Mouse (Mus musculus): Measurements from ENCODE around the gene Ergic2. TPM values are rescaled to one million over a fixed set of nuclear protein-coding genes. Genes with fewer than 3 reads are reported as not detected.

Gene Ergic2
- polyA plus RNA-seq, 1 experiment from 2014 or later = 215 TPM

GRCm38 (mm10) chr6:148241685-148242084, 29.5 kb upstream of the Ergic2 start:
- WGBS = 96% methylated on average over 5 of the region's 5 CpGs
- H3K4me3 ChIP-seq (replicated peaks) = no peak overlapping the region
- H3K9me3 ChIP-seq (replicated peaks) = no peaks in the 10 kb centered on the region
- H3K36me3 ChIP-seq = no peaks in the 10 kb centered on the region
- no peak overlapping the region for H3K27ac ChIP-seq
- no peak for ATAC-seq (replicated peaks; ENCODE audit: low FRiP score)
- H3K4me2 ChIP-seq = no peak overlapping the region
- H3K27me3 ChIP-seq = no peaks in the 10 kb centered on the region
- no peak overlapping the region for H3K9ac ChIP-seq
- no peaks in the 10 kb centered on the region for H3K4me1 ChIP-seq

- H3K27ac ChIP-seq = no peak overlapping the region
- H3K4me1 ChIP-seq = no peaks in the 10 kb centered on the region
- H3K4me2 ChIP-seq = no peak overlapping the region
- no peak overlapping the region for H3K9ac ChIP-seq
- 94% methylated on average over 1 of the region's 1 CpGs for WGBS
- no peak for ATAC-seq (replicated peaks; ENCODE audit: low FRiP score)
- no peaks in the 10 kb centered on the region for H3K9me3 ChIP-seq (replicated peaks)
- no peaks in the 10 kb centered on the region for H3K27me3 ChIP-seq
- no peak overlapping the region for H3K4me3 ChIP-seq (replicated peaks)
- H3K36me3 ChIP-seq = no peaks in the 10 kb centered on the region
Observed at GRCm38 (mm10) chr6:148239311-148239710, 27.1 kb upstream of the Ergic2 start.

GRCm38 (mm10) chr6:148237453-148237852, 25.3 kb upstream of the Ergic2 start:
- 61% methylated on average over 5 of the region's 5 CpGs for WGBS
- Histone ChIP-seq H3K9me3 (replicated peaks) (no peaks in the 10 kb centered on the region), H3K36me3 (no peaks in the 10 kb centered on the region), H3K9ac (no peak overlapping the region), H3K4me3 (replicated peaks) (no peak overlapping the region), H3K27me3 (no peaks in the 10 kb centered on the region), H3K4me1 (no peaks in the 10 kb centered on the region), H3K4me2 (no peak overlapping the region), H3K27ac (no peak overlapping the region)
- ATAC-seq (replicated peaks; ENCODE audit: low FRiP score) = no peak

- Histone ChIP-seq H3K9me3 (replicated peaks) (no peaks in the 10 kb centered on the region), H3K9ac (no peak overlapping the region), H3K4me2 (no peak overlapping the region), H3K36me3 (no peaks in the 10 kb centered on the region), H3K4me3 (replicated peaks) (no peak overlapping the region), H3K27me3 (no peaks in the 10 kb centered on the region), H3K4me1 (no peaks in the 10 kb centered on the region), H3K27ac (no peak overlapping the region)
- no peak for ATAC-seq (replicated peaks; ENCODE audit: low FRiP score)
- WGBS = 77% methylated on average over 3 of the region's 3 CpGs
Observed at GRCm38 (mm10) chr6:148234105-148234828, 22.1 kb upstream of the Ergic2 start.

GRCm38 (mm10) chr6:148227542-148227941, 15.4 kb upstream of the Ergic2 start:
- no peaks in the 10 kb centered on the region for H3K27me3 ChIP-seq
- H3K4me2 ChIP-seq = no peak overlapping the region
- no peak overlapping the region for H3K27ac ChIP-seq
- no peak for ATAC-seq (replicated peaks; ENCODE audit: low FRiP score)
- H3K4me1 ChIP-seq = no peaks in the 10 kb centered on the region
- no peak overlapping the region for H3K9ac ChIP-seq
- H3K4me3 ChIP-seq (replicated peaks) = no peak overlapping the region
- no peaks in the 10 kb centered on the region for H3K9me3 ChIP-seq (replicated peaks)
- no peaks in the 10 kb centered on the region for H3K36me3 ChIP-seq
- 64% methylated on average over 3 of the region's 3 CpGs for WGBS

- WGBS = 23% methylated on average over 2 of the region's 2 CpGs
- no peaks in the 10 kb centered on the region for H3K4me1 ChIP-seq
Observed at GRCm38 (mm10) chr6:148222686-148223085, 10.5 kb upstream of the Ergic2 start.

GRCm38 (mm10) chr6:148218235-148219076, 6.3 kb upstream of the Ergic2 start:
- Histone ChIP-seq H3K4me3 (replicated peaks) (no peak overlapping the region), H3K4me1 (peaks cover 3% of the 10 kb centered on the region; the same call in 1 of the 2 replicates), H3K9me3 (replicated peaks) (no peaks in the 10 kb centered on the region), H3K4me2 (no peak overlapping the region), H3K36me3 (no peaks in the 10 kb centered on the region), H3K27ac (no peak overlapping the region), H3K27me3 (no peaks in the 10 kb centered on the region), H3K9ac (no peak overlapping the region)
- no peak for ATAC-seq (replicated peaks; ENCODE audit: low FRiP score)
- whole genome bisulfite sequencing = 83% methylated on average over 2 of the region's 2 CpGs

More at GRCm38 (mm10) chr6:148222686-148223085, 10.5 kb upstream of the Ergic2 start:
- Histone ChIP-seq H3K27ac (no peak overlapping the region), H3K4me2 (no peak overlapping the region), H3K4me3 (replicated peaks) (no peak overlapping the region), H3K9me3 (replicated peaks) (no peaks in the 10 kb centered on the region), H3K9ac (no peak overlapping the region), H3K27me3 (no peaks in the 10 kb centered on the region), H3K36me3 (no peaks in the 10 kb centered on the region)
- no peak for ATAC-seq (replicated peaks; ENCODE audit: low FRiP score)

- peaks cover 8% of the 10 kb centered on the region for H3K4me1 ChIP-seq
- H3K4me3 ChIP-seq (replicated peaks) = no peak overlapping the region
- no peaks in the 10 kb centered on the region for H3K9me3 ChIP-seq (replicated peaks)
- H3K36me3 ChIP-seq = no peaks in the 10 kb centered on the region
- H3K27me3 ChIP-seq = no peaks in the 10 kb centered on the region
- 92% methylated on average over 4 of the region's 4 CpGs for WGBS
- ATAC-seq (replicated peaks; ENCODE audit: low FRiP score) = no peak
- no peak overlapping the region for H3K9ac ChIP-seq
- no peak overlapping the region for H3K27ac ChIP-seq
- no peak overlapping the region for H3K4me2 ChIP-seq
Observed at GRCm38 (mm10) chr6:148216752-148217151, 4.6 kb upstream of the Ergic2 start.

- ATAC-seq (replicated peaks; ENCODE audit: low FRiP score) = no peak
- Histone ChIP-seq H3K4me2 (no peak overlapping the region), H3K27ac (no peak overlapping the region), H3K36me3 (no peaks in the 10 kb centered on the region), H3K9me3 (replicated peaks) (no peaks in the 10 kb centered on the region), H3K9ac (no peak overlapping the region), H3K27me3 (no peaks in the 10 kb centered on the region), H3K4me3 (replicated peaks) (no peak overlapping the region), H3K4me1 (peaks cover 17% of the 10 kb centered on the region)
- WGBS = 5% methylated on average over 5 of the region's 5 CpGs
Observed at GRCm38 (mm10) chr6:148214765-148215164, 2.6 kb upstream of the Ergic2 start.

GRCm38 (mm10) chr6:148211391-148211876, 740 bp downstream of the Ergic2 start:
- ATAC-seq (replicated peaks; ENCODE audit: low FRiP score) = peak; percentile 73
- peak overlapping the region; percentile 93 for H3K9ac ChIP-seq
- under 1% methylated on average over 51 of the region's 51 CpGs for WGBS

GRCm38 (mm10) chr6:148207522-148207921, 4.7 kb downstream of the Ergic2 start:
- Histone ChIP-seq H3K4me2 (no peak overlapping the region), H3K4me1 (peaks cover 10% of the 10 kb centered on the region; the same call in 1 of the 2 replicates), H3K9me3 (replicated peaks) (no peaks in the 10 kb centered on the region), H3K27me3 (no peaks in the 10 kb centered on the region), H3K36me3 (peaks cover 33% of the 10 kb centered on the region), H3K27ac (no peak overlapping the region), H3K9ac (no peak overlapping the region), H3K4me3 (replicated peaks) (no peak overlapping the region)
- no peak for ATAC-seq (replicated peaks; ENCODE audit: low FRiP score)
- 50% methylated on average over 1 of the region's 1 CpGs for WGBS

More at GRCm38 (mm10) chr6:148211391-148211876, 740 bp downstream of the Ergic2 start:
- Histone ChIP-seq H3K4me1 (peaks cover 17% of the 10 kb centered on the region), H3K9me3 (replicated peaks) (no peaks in the 10 kb centered on the region), H3K4me3 (replicated peaks) (peak overlapping the region; percentile 90), H3K4me2 (peak overlapping the region; percentile 70), H3K27ac (peak overlapping the region; percentile 92), H3K36me3 (peaks cover under 1% of the 10 kb centered on the region; the same call in 1 of the 2 replicates), H3K27me3 (no peaks in the 10 kb centered on the region)

- H3K4me1 ChIP-seq = 0 out of 2 replicates have a peak, but pooled peaks cover under 1% of the 10 kb centered on the region
- 71% methylated on average over 1 of the region's 1 CpGs for WGBS
- ATAC-seq (replicated peaks; ENCODE audit: low FRiP score) = no peak
Observed at GRCm38 (mm10) chr6:148205134-148205533, 7.0 kb downstream of the Ergic2 start.

More at GRCm38 (mm10) chr6:148205134-148205533, 7.0 kb downstream of the Ergic2 start:
- no peak overlapping the region for H3K9ac ChIP-seq
- H3K4me2 ChIP-seq = no peak overlapping the region
- H3K27me3 ChIP-seq = no peaks in the 10 kb centered on the region
- H3K36me3 ChIP-seq = peaks cover 52% of the 10 kb centered on the region
- no peak overlapping the region for H3K4me3 ChIP-seq (replicated peaks)
- no peak overlapping the region for H3K27ac ChIP-seq
- H3K9me3 ChIP-seq (replicated peaks) = no peaks in the 10 kb centered on the region
